Mouse (Mus musculus) embryonic stem cell, embryonic (primary cell): ENCODE data around the gene Ptprr.

ENCODE experiments used
- CTCF ChIA-PET, 4 experiments: fragments of 300-600 bp in 2 of 4; fragments of 350-600 bp in 2 of 4; sonication (Branson Sonifier 250); formaldehyde crosslinking; loops; one replicate each; lab custom pipeline; 2022; ENCODE audit warnings: inconsistent platforms in 2 of 4; lab: Charles Lee
- POLR2A ChIA-PET, 4 experiments: fragments of 300-600 bp in 2 of 4; fragments of 350-600 bp in 2 of 4; sonication (Branson Sonifier 250); formaldehyde crosslinking; loops; one replicate each; lab custom pipeline; 2022; ENCODE audit warnings: antibody characterized with exemption in 4 of 4, inconsistent platforms in 1 of 4; lab: Charles Lee

The Ptprr gene

GRCm38 (mm10) chr10:116177390-116178179, 159.6 kb downstream of the Ptprr start:
- ChIA-PET CTCF (interaction anchor here in 1 of 4 experiments (0.9 kb wide), 1 partner anchor 20 kb away, joined by 3 read pairs; no protein-coding TSS in a partner anchor), POLR2A (no interaction called here)

GRCm38 (mm10) chr10:116181235-116181634, 163.2 kb downstream of the Ptprr start:
- POLR2A ChIA-PET: no interaction called here
- CTCF ChIA-PET: no interaction called here

- ChIA-PET CTCF (no interaction called here), POLR2A (interaction anchor here in 1 of 4 experiments (0.7 kb wide), 1 partner anchor 714 kb away, joined by 3 read pairs; no protein-coding TSS in a partner anchor)
Measured at GRCm38 (mm10) chr10:116182221-116182620, 164.2 kb downstream of the Ptprr start.

GRCm38 (mm10) chr10:116183258-116183657, 165.2 kb downstream of the Ptprr start:
- ChIA-PET POLR2A (interaction anchor here in 1 of 4 experiments (0.7 kb wide), 1 partner anchor 715 kb away, joined by 3 read pairs; no protein-coding TSS in a partner anchor), CTCF (interaction anchor here in 1 of 4 experiments (0.6 kb wide), 1 partner anchor 402 kb away, joined by 3 read pairs; no protein-coding TSS in a partner anchor)

GRCm38 (mm10) chr10:116191724-116192123, 173.7 kb downstream of the Ptprr start:
- CTCF ChIA-PET: no interaction called here
- POLR2A ChIA-PET: no interaction called here

- ChIA-PET POLR2A (no interaction called here), CTCF (no interaction called here)
Measured at GRCm38 (mm10) chr10:116192293-116192692, 174.3 kb downstream of the Ptprr start.

- POLR2A ChIA-PET: no interaction called here
- CTCF ChIA-PET: no interaction called here
Measured at GRCm38 (mm10) chr10:116194409-116194808, 176.4 kb downstream of the Ptprr start.

- CTCF ChIA-PET: interaction anchor here (0.6 to 2.6 kb wide), 38 partner anchors 8 to 1803 kb away, joined by 3 to 15 read pairs (median 3); partner anchors contain the start of gene Ptprr (in 2 of the 4)
- POLR2A ChIA-PET: interaction anchor here in 1 of 4 experiments (0.6 kb wide), 1 partner anchor 112 kb away, joined by 3 read pairs; no protein-coding TSS in a partner anchor
Measured at GRCm38 (mm10) chr10:116196596-116197415, 178.8 kb downstream of the Ptprr start.

GRCm38 (mm10) chr10:116197416-116197939, 179.5 kb downstream of the Ptprr start:
- ChIA-PET CTCF (interaction anchor here (0.6 to 2.9 kb wide), 33 partner anchors 8 to 1803 kb away, joined by 3 to 15 read pairs (median 4); partner anchors contain the start of gene Ptprr (in 2 of the 4)), POLR2A (interaction anchor here in 1 of 4 experiments (0.6 kb wide), 1 partner anchor 112 kb away, joined by 3 read pairs; no protein-coding TSS in a partner anchor)

GRCm38 (mm10) chr10:116199035-116199434, 181.0 kb downstream of the Ptprr start:
- POLR2A ChIA-PET: interaction anchor here in 1 of 4 experiments (0.7 kb wide), 1 partner anchor 23 kb away, joined by 9 read pairs; no protein-coding TSS in a partner anchor
- CTCF ChIA-PET: interaction anchor here (0.6 to 2.9 kb wide), 9 partner anchors 9 to 1708 kb away, joined by 3 to 15 read pairs (median 4); partner anchors contain the start of gene Ptprr (in 1 of the 4)

GRCm38 (mm10) chr10:116201542-116201941, 183.5 kb downstream of the Ptprr start:
- ChIA-PET POLR2A (interaction anchor here in 1 of 4 experiments (0.6 kb wide), 1 partner anchor 62 kb away, joined by 3 read pairs; no protein-coding TSS in a partner anchor), CTCF (no interaction called here)

- POLR2A ChIA-PET: no interaction called here
- CTCF ChIA-PET: interaction anchor here in 2 of 4 experiments (0.7 to 1.1 kb wide), 2 partner anchors 9 to 118 kb away, joined by 3 to 5 read pairs; no protein-coding TSS in a partner anchor
Measured at GRCm38 (mm10) chr10:116205580-116206358, 187.8 kb downstream of the Ptprr start.

GRCm38 (mm10) chr10:116206449-116206848, 188.4 kb downstream of the Ptprr start:
- POLR2A ChIA-PET: no interaction called here

GRCm38 (mm10) chr10:116207987-116208726, 190.1 kb downstream of the Ptprr start:
- ChIA-PET POLR2A (no interaction called here), CTCF (interaction anchor here (0.5 to 1.8 kb wide), 38 partner anchors 8 to 1196 kb away, joined by 3 to 15 read pairs (median 3); no protein-coding TSS in a partner anchor)

More at GRCm38 (mm10) chr10:116206449-116206848, 188.4 kb downstream of the Ptprr start:
- CTCF ChIA-PET: interaction anchor here in 1 of 4 experiments (1.1 kb wide), 1 partner anchor 10 kb away, joined by 5 read pairs; no protein-coding TSS in a partner anchor

GRCm38 (mm10) chr10:116208727-116209115, 190.7 kb downstream of the Ptprr start:
- POLR2A ChIA-PET: interaction anchor here in 1 of 4 experiments (0.9 kb wide), 1 partner anchor 41 kb away, joined by 3 read pairs; no protein-coding TSS in a partner anchor

GRCm38 (mm10) chr10:116212127-116212526, 194.1 kb downstream of the Ptprr start:
- ChIA-PET CTCF (interaction anchor here in 1 of 4 experiments (1.3 kb wide), 1 partner anchor 14 kb away, joined by 4 read pairs; no protein-coding TSS in a partner anchor), POLR2A (no interaction called here)

More at GRCm38 (mm10) chr10:116208727-116209115, 190.7 kb downstream of the Ptprr start:
- CTCF ChIA-PET: interaction anchor here (0.5 to 1.8 kb wide), 37 partner anchors 8 to 1196 kb away, joined by 3 to 15 read pairs (median 3); no protein-coding TSS in a partner anchor
